Mouse (Mus musculus) spleen, adult 2 months (tissue): Measurements from ENCODE around the gene Nkd2.

Source experiments
- CTCF ChIP-seq: fragments of 200-500 bp; IDR thresholded peaks from 2 replicates; pipeline ENCODE4 v1.5.1; 2011; ENCODE audit warnings: mild to moderate bottlenecking, inconsistent platforms; ENCODE audit not compliant: insufficient read depth, insufficient read length, insufficient replicate concordance; ENCODE audit errors: extremely low read depth
- POLR2A ChIP-seq: fragments of 200-500 bp; IDR thresholded peaks from 2 replicates; pipeline ENCODE4 v1.6.1; 2011; ENCODE audit warnings: low read depth, low read length, inconsistent platforms

DNA sequence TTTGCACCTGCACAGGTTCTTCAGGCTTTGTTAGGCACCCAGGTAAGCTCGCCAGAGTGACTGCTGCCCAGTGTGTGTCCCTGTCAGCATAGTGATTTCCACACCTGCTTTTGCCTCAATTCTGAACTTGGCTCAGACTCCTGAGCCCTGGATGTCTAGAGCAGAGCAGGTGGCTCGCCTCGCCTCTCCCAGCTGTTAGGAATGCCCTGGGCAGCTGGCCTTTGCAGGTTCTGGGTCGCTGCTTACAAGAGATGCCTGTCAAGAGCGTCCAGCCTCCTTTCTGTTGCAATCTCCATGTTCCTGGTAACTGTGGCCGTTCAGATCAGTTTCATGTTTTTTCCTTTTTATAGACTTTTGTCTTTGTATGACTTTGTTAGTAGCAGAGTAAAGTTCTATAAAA lies 31.1 kb downstream of the Nkd2 start:
- no peak for TF ChIP-seq POLR2A
- TF ChIP-seq CTCF, result no peak
